Mouse (Mus musculus) intestine, embryonic 15.5 days (tissue): ENCODE measurements around the gene Hoxb6. TPM values are rescaled to one million over a fixed set of nuclear protein-coding genes. Genes with fewer than 3 reads are reported as not detected.

Experiments used
- ATAC-seq: fragments of 200-750 bp; cut with Nextera tagmentation; 2 replicates; pipeline ENCODE4 v1.8.0; 2017; ENCODE audit warnings: moderate TSS enrichment, moderate library complexity
- H3K27ac ChIP-seq: fragments of 300-500 bp; sonication (generic); 2 replicates; pipeline ENCODE4 v1.5.1; 2015; ENCODE audit warnings: mild to moderate bottlenecking, inconsistent platforms
- H3K27me3 ChIP-seq: fragments of 300-500 bp; sonication (generic); replicated peaks from 2 replicates; pipeline ENCODE4 v1.6.1; 2015; ENCODE audit warnings: inconsistent platforms
- H3K36me3 ChIP-seq: fragments of 300-500 bp; sonication (generic); 2 replicates; pipeline ENCODE4 v1.6.1; 2015; ENCODE audit warnings: inconsistent platforms
- H3K4me1 ChIP-seq: fragments of 300-500 bp; sonication (generic); replicated peaks from 2 replicates; pipeline ENCODE4 v1.6.1; 2015; ENCODE audit warnings: inconsistent platforms
- H3K4me2 ChIP-seq: fragments of 300-500 bp; sonication (generic); replicated peaks from 2 replicates; pipeline ENCODE4 v1.6.1; 2015; ENCODE audit warnings: mild to moderate bottlenecking, inconsistent platforms
- H3K4me3 ChIP-seq: fragments of 300-500 bp; sonication (generic); replicated peaks from 2 replicates; pipeline ENCODE4 v1.5.1; 2015; ENCODE audit warnings: inconsistent platforms
- H3K9ac ChIP-seq: fragments of 300-500 bp; sonication (generic); 2 replicates; pipeline ENCODE4 v1.6.1; 2015; ENCODE audit warnings: inconsistent platforms
- H3K9me3 ChIP-seq: fragments of 300-500 bp; sonication (generic); 2 replicates; pipeline ENCODE4 v1.6.1; 2016; ENCODE audit warnings: inconsistent platforms
- WGBS: fragments of 180-500 bp; shearing (Covaris S2); methylation state at CpG from one replicate; pipeline ENCODE4 v1.1.7; 2015; 5-methylcytosine and 5-hydroxymethylcytosine counted together
- polyA plus RNA-seq: library from polyadenylated mRNA; unstranded; fragments of >200 nt; fragmentation: Nextera tagmentation; extraction: Ambion mirVana; gene quantifications from 2 replicates; pipeline ENCODE4 v1.2.1, GENCODE M21; 2015

Gene Hoxb6
- polyA plus RNA-seq, 1 experiment from 2014 or later: 14.4 TPM

DNA sequence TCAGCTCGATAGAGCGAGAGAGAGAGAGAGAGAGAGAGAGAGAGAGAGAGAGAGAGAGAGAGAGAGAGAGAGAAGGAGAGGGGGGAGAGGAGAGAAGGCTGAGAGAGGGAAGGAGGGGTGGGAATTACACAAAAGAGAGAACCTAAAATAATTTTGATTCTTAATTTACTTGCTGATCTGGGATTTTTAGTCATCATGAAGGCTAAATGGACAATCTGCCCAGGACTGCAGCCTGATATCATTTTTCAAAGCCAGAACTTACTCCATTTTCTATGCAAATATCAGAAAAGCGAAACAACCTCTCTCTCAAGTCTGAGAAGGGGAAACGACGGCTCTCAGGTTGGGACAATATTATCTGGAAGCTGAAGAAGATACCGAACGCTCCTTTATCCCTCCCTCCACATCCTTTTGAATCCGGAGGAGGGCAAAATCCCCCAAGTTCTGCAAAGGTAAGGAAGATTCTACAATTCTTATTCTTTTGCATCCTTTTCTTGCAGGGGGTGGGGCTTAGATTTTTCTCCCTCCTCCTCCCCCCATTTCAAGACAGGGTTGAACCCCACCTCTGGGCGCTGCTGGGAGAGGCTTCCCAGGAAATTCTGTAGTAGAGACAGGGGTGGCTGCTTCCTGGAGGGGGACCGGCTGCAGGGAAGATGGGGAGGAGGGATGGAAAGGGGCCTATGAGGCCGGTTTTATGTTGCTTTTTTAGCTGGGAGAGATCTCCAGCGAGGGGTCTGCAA lies 457 bp downstream of the Hoxb6 start:
- peak overlapping the region; percentile 59 for H3K9ac ChIP-seq
- peak overlapping the region; percentile 51 for H3K4me3 ChIP-seq
- no peaks in the 10 kb centered on the region for H3K9me3 ChIP-seq
- H3K4me2 ChIP-seq: peak overlapping the region; percentile 74
- peak overlapping the region; percentile 85 for H3K27ac ChIP-seq
- H3K36me3 ChIP-seq: no peaks in the 10 kb centered on the region
- 9% methylated on average over 12 of the region's 12 CpGs for WGBS
- no peak for ATAC-seq
- H3K4me1 ChIP-seq: peaks cover 25% of the 10 kb centered on the region
- H3K27me3 ChIP-seq: peaks cover 70% of the 10 kb centered on the region

DNA sequence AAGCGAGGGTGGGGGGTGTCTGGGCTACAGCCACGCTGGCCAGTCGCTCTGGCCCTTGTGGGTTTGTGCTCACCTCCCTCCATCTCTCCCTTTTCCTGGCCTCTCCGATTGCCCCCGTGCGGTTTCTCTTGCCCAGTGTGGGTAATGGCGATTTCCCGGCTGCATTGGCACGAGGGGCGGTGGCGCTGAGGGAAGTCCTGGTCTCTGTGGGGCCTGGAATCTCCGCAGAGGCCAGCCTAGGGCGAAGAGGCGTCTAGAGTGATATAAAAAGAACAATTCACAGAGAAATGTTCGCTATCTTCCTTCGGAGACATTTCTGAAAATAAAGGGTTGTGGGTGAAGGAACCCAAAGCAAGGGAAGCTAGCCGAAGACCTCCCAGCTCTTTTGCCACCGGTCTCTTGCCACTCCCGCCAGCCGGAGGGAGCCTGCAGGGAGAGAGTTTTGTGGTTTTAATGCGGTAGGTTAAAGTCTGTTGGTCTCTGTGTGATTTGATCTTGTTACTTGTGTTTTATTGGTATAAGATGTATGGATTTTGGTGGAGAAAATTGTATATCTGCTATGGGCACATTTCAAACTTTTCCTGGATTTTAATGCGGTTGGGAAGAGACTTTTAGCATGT lies 1.1 kb downstream of the Hoxb6 start:
- H3K27ac ChIP-seq: peak overlapping the region; percentile 85
- H3K9ac ChIP-seq: peak overlapping the region; percentile 59
- H3K4me3 ChIP-seq: peak overlapping the region; percentile 51
- no peaks in the 10 kb centered on the region for H3K9me3 ChIP-seq
- peaks cover 25% of the 10 kb centered on the region for H3K4me1 ChIP-seq
- no peaks in the 10 kb centered on the region for H3K36me3 ChIP-seq
- no peak for ATAC-seq
- peaks cover 69% of the 10 kb centered on the region for H3K27me3 ChIP-seq
- WGBS: 9% methylated on average over 22 of the region's 22 CpGs
- peak overlapping the region; percentile 74 for H3K4me2 ChIP-seq

DNA sequence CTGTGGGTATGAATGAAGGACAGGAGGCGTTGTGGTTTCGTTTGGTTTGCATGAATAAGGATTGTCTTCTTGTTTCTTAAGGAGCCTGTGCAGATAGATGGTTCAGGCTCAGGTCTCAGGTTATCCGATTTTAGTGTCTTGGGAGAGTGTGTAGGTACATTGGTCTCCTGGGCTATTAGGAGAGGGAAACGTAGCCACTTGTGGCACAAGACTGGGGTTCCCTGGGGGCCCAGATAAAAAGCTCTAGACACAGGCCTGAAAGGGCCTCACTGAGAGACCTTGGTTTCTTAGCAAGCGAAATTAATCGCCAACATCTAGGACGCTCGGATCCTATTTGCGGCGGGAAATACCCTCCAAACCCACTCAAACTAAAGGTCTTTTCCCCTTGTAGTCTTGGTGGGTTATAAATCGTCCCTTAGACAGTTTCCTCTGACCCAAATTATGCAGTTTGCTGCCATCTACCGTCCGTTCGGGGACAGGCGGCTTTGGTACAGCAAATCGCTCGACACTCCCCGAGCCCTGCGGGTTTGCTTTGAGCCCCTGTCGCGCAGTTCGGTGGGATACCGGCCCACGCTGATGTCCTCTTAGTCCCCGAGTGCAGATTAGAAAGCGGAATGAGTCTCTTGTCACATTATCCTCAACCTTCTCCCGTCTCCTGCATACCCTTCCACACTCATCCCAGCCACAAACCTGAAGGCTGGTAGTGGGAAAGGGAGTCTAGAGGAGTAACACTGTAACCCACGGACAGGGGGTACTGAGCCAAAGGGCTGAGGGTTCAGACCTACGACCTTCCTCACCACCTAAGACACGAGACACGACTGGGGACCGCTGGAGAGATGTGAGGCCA lies 2.2 kb downstream of the Hoxb6 start:
- peak overlapping the region; percentile 51 for H3K4me3 ChIP-seq
- H3K27me3 ChIP-seq: peaks cover 71% of the 10 kb centered on the region
- peak overlapping the region; percentile 44 for H3K27ac ChIP-seq
- peak; percentile 61; the same call in 1 of the 2 replicates for ATAC-seq
- H3K9me3 ChIP-seq: no peaks in the 10 kb centered on the region
- no peaks in the 10 kb centered on the region for H3K36me3 ChIP-seq
- 1% methylated on average over 32 of the region's 32 CpGs for WGBS
- H3K9ac ChIP-seq: peak overlapping the region; percentile 53
- peaks cover 25% of the 10 kb centered on the region for H3K4me1 ChIP-seq
- H3K4me2 ChIP-seq: peak overlapping the region; percentile 74

DNA sequence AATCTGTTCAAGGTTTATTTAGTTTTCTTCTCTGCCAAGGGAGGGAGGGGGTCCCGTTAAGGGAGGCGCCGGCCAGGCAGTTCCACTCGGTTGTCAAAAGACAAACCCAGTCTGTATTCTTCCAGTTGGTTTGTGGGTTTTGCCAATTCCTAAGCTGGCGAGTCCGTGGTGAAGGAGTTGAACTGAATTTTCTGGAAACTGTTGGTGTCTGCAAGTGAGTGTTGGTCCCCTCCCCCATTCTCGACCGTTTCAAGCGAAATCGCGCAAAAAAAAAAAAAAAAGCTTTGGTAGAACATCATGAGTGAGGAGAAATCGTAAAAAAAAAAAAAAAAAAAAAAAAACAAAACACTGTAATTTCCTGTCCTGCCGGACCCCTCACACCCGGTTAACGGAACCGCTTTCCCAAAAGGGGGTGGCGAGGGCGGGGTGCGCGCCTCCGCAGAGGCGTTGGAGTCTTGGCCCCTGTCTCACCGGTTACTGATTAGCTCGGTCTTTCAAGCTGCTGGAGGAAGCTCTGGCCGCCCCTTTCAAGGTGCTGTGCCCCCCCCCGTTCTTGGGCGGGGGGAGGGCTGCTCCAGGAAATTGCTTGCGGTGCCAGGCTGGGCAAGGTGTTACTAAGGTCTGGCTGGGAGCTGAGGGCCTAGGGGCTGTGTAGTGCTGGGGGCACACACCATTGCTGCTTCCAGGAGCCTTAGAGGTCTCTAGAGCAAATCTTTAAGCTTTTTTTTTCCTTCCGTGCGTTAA lies 3.0 kb downstream of the Hoxb6 start:
- no peaks in the 10 kb centered on the region for H3K36me3 ChIP-seq
- H3K27me3 ChIP-seq: peaks cover 74% of the 10 kb centered on the region
- H3K27ac ChIP-seq: peak overlapping the region; percentile 66; the same call in 1 of the 2 replicates
- peak overlapping the region; percentile 74 for H3K4me2 ChIP-seq
- WGBS: 1% methylated on average over 30 of the region's 30 CpGs
- no peaks in the 10 kb centered on the region for H3K9me3 ChIP-seq
- peaks cover 30% of the 10 kb centered on the region for H3K4me1 ChIP-seq
- H3K4me3 ChIP-seq: peak overlapping the region; percentile 51
- 0 out of 2 replicates have a peak, but pooled peaks have one; percentile 13 for ATAC-seq
- peak overlapping the region; percentile 53 for H3K9ac ChIP-seq

DNA sequence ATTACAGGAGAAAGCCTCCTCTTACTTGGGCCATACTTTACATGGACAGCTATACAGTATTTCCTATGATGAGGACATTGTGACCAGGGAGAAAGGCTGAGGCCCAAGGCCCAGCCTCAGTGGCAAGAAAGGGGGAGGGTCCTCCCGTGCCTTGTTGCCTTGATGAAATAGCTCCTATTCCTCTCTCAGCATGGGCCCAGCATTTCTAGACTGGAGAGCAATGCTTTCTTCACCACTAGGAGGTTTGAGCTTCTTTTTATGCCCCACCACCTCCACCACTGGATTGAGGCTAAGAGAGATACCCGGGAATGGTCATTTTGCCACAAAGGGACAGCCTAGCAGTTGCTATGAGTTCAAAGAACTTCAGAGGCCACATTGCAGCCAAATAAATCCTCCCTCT lies 4.7 kb downstream of the Hoxb6 start:
- no peaks in the 10 kb centered on the region for H3K36me3 ChIP-seq
- H3K4me2 ChIP-seq: peak overlapping the region; percentile 74
- 32% methylated on average over 2 of the region's 2 CpGs for WGBS
- H3K27ac ChIP-seq: no peak overlapping the region; the same call in 1 of the 2 replicates
- H3K9ac ChIP-seq: no peak overlapping the region; the same call in 1 of the 2 replicates
- H3K9me3 ChIP-seq: no peaks in the 10 kb centered on the region
- ATAC-seq: no peak
- H3K4me3 ChIP-seq: no peak overlapping the region
- H3K4me1 ChIP-seq: peaks cover 43% of the 10 kb centered on the region
- H3K27me3 ChIP-seq: peaks cover 77% of the 10 kb centered on the region

DNA sequence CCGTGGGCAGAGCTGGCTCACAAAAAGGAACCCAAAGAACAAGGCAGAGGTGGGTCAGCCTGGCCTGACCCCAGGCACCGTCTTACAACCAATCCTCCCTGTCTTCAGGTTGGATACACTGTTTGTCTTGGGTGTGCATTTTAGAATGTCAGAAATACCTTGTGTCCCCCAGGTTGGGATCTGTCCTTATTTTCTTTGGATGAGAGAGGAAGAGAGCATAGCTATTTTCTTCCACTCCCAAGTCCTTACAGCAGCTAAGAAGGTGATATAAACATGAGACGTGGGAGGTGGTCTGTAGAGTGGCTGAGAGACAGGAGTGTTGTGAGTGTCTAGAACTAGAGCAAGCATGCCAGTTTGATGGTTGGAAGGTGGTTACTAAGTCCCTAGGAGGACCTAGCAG lies 5.2 kb downstream of the Hoxb6 start:
- Histone ChIP-seq H3K4me1 (peaks cover 45% of the 10 kb centered on the region), H3K27me3 (peaks cover 78% of the 10 kb centered on the region), H3K4me2 (peak overlapping the region; percentile 74; the same call in 1 of the 2 replicates), H3K9me3 (no peaks in the 10 kb centered on the region), H3K9ac (no peak overlapping the region; the same call in 1 of the 2 replicates), H3K4me3 (no peak overlapping the region), H3K36me3 (no peaks in the 10 kb centered on the region), H3K27ac (no peak overlapping the region)
- WGBS: 37% methylated on average over 3 of the region's 3 CpGs
- ATAC-seq: no peak

DNA sequence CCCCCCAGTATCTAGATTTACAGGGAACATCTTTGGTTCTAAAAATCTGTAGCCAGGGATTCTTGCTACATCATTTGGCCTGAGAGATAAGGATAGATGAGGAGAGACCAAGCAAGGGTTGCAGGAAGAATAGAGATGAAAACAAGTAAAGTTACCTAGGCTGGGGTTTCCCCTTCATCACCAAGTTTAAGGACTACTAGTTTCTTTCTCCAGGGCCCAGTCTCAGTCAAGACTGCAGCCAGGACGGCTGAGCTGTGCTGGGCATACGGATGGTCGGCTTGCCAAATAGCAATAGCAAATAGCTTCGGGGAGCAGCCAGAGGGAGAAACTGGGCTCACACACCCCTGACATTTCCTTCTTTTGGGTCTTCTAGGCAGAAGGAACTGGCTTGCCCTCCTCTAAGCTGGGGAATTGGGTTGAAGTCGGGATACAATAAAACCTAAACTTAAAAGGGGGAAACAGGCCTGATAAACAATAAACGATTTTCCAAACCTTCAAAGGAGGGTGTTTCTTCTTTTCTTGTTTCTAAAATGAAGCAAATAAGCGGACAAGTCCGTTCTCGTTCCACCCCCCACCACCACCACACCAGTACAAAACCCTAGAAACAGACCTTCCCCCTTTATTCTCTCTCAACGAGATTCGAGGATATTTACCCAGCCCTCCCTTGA lies 5.8 kb downstream of the Hoxb6 start:
- Histone ChIP-seq H3K4me3 (peak overlapping the region; percentile 51; the same call in 1 of the 2 replicates), H3K4me1 (peaks cover 45% of the 10 kb centered on the region), H3K27ac (no peak overlapping the region), H3K4me2 (peak overlapping the region; percentile 75), H3K36me3 (no peaks in the 10 kb centered on the region), H3K9ac (no peak overlapping the region), H3K27me3 (peaks cover 72% of the 10 kb centered on the region), H3K9me3 (no peaks in the 10 kb centered on the region)
- WGBS: 37% methylated on average over 11 of the region's 11 CpGs
- no peak for ATAC-seq

DNA sequence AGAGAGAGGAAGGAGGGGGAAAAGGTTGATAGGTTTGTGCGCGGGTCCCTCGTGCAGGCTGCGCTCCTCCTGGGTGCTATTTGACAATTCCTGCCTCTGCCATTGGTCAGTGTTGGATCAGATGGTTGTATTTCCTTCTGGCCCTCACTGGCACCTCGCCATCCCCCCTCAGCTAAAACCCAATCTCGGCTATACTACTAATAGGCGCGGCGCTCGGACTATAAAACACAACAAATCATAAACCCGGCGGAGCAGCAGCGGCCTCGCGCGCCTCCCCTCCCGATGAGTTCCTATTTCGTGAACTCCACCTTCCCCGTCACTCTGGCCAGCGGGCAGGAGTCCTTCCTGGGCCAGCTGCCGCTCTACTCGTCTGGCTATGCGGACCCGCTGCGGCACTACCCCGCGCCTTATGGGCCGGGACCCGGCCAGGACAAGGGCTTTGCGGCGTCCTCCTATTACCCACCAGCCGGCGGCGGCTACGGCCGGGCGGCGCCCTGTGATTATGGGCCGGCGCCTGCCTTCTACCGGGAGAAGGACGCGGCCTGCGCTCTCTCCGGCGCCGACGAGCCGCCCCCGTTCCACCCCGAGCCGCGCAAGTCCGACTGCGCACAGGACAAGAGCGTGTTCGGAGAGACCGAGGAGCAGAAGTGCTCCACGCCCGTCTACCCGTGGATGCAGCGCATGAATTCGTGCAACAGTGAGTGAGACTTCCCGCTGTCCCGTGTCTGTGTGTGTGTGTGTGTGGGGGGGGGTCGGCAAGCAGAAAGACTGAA lies 6.8 kb downstream of the Hoxb6 start:
- Histone ChIP-seq H3K27me3 (peaks cover 69% of the 10 kb centered on the region), H3K4me2 (peak overlapping the region; percentile 75), H3K4me3 (peak overlapping the region; percentile 51), H3K36me3 (no peaks in the 10 kb centered on the region), H3K9ac (peak overlapping the region; percentile 81), H3K4me1 (peaks cover 50% of the 10 kb centered on the region), H3K27ac (peak overlapping the region; percentile 66), H3K9me3 (no peaks in the 10 kb centered on the region)
- 1% methylated on average over 66 of the region's 66 CpGs for WGBS
- peak; percentile 31 for ATAC-seq

DNA sequence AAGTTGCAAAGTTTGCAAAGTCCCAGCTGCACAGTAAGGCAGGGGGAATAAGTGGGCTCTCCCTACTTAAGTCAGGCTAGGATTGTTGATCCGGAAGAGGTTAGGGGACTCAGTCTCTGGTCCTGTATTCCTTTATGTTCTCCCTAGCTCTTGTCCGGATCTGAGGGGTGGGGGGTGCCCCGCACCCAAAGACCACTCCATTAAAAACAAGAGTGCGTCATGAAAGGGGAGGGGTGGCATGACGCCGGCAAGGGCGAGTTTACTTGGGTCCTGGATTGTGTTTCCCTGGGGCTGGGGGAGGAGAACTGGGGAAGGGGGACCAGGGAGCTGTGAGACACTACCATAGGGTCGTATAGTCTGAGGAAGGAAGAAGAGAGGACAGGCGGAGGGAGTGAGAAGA lies 7.5 kb downstream of the Hoxb6 start:
- H3K4me1 ChIP-seq: peaks cover 51% of the 10 kb centered on the region
- no peaks in the 10 kb centered on the region for H3K36me3 ChIP-seq
- peak overlapping the region; percentile 51 for H3K4me3 ChIP-seq
- peaks cover 67% of the 10 kb centered on the region for H3K27me3 ChIP-seq
- H3K9me3 ChIP-seq: no peaks in the 10 kb centered on the region
- 10% methylated on average over 9 of the region's 9 CpGs for WGBS
- peak overlapping the region; percentile 66 for H3K27ac ChIP-seq
- H3K9ac ChIP-seq: peak overlapping the region; percentile 81
- H3K4me2 ChIP-seq: peak overlapping the region; percentile 75
- no peak for ATAC-seq

DNA sequence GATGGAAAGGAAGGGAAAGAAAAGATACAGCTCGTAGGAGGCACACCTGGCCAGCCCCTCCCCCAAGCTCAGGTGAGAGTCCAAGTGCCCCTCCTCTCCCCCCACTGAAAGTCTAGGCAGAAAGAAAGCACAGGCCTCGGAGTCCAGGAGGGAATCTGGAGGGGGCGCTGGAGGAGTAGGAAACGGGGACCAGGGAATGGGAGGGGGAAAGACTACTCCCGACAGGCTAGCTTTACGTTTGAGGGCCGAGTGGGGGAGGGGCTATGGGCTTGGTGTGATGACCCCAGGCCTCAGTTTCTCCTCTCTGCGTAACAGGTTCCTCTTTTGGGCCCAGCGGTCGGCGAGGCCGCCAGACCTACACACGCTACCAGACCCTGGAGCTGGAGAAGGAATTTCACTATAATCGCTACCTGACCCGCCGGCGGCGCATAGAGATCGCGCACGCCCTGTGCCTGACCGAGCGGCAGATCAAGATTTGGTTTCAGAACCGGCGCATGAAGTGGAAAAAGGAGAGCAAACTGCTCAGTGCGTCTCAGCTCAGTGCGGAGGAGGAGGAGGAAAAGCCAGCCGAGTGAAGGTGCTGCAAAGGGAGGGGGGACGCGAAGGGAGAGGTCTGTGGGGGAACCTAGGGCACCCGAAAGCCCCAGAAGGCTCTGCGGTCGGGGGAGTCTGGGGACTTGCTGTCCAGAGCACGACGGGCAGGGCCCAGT lies 8.2 kb downstream of the Hoxb6 start:
- Histone ChIP-seq H3K9ac (peak overlapping the region; percentile 81), H3K36me3 (no peaks in the 10 kb centered on the region), H3K4me2 (peak overlapping the region; percentile 75), H3K27ac (peak overlapping the region; percentile 66; the same call in 1 of the 2 replicates), H3K4me1 (peaks cover 47% of the 10 kb centered on the region), H3K27me3 (peaks cover 63% of the 10 kb centered on the region), H3K4me3 (peak overlapping the region; percentile 51), H3K9me3 (no peaks in the 10 kb centered on the region)
- 10% methylated on average over 35 of the region's 35 CpGs for WGBS
- ATAC-seq: no peak
